Mouse (Mus musculus): ENCODE measurements around the gene Tmem100.

DNA sequence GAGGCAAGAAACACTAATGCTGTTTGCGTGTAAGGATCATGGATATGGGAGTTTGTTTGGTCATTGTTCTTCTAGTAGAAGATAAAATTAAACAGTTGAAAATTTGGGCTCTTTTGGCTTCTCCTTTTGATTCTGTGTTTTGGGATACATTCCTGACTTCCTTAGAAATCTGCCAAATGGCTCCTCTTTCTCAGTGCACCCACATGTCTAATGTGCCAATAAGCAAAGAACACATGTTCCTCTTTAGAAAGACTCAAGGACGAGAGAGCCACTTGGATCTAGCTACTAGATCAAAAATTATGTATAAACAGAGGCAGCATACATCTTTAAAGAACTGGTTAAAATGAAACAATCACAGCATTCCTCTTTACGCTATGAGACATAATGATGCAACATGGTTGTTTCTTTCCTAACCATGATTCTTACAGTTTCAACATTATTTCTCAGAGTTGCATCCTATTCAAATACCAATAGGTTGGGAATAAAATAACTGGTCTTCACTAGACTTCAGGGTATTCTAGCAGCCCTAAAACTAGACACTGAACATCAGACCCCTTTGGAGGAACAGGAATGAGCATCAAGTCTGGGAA is 50.6 kb downstream of the Tmem100 start:
- TF ChIP-seq POLR2A (IDR thresholded peaks at IDR 0.05; ENCODE audit: low read depth, low read length) (no peak), CTCF (IDR thresholded peaks at IDR 0.05; ENCODE audit: extremely low read depth, insufficient read length, insufficient replicate concordance, low read depth, low read length) (no peak)
